Mouse (Mus musculus): ENCODE measurements around the gene Armh1. TPM values are rescaled to one million over a fixed set of nuclear protein-coding genes. Genes with fewer than 3 reads are reported as not detected.

Armh1 gene
- total and polyA plus RNA-seq, 2 experiments, result not detected

- Histone ChIP-seq H3K27me3 (ENCODE audit: control insufficient read depth, insufficient read depth, low read length) (no peaks in the 10 kb centered on the region), H3K4me3 (ENCODE audit: insufficient read depth, low read depth, low read length) (no peak overlapping the region), H3K79me2 (ENCODE audit: control insufficient read depth, insufficient read depth, low read length) (peaks cover 6% of the 10 kb centered on the region; the same call in 1 of the 2 replicates), H3K4me1 (ENCODE audit: control insufficient read depth, insufficient read depth, low read length) (peaks cover 17% of the 10 kb centered on the region), H3K27ac (replicated peaks; ENCODE audit: insufficient read depth, low read depth, low read length) (no peak overlapping the region), H3K9ac (ENCODE audit: low read depth, low read length) (no peak overlapping the region), H3K36me3 (ENCODE audit: control insufficient read depth, insufficient read depth, low read length) (no peaks in the 10 kb centered on the region)
- peak; percentile 74 for DNase-seq (ENCODE audit: extremely low read depth, low read depth, low spot score)
- 23% methylated on average over 12 of the region's 12 CpGs for WGBS
- TF ChIP-seq CTCF (IDR thresholded peaks at IDR 0.05; ENCODE audit: low read depth, low read length), result no peak
- TF ChIP-seq POLR2A (IDR thresholded peaks at IDR 0.05; ENCODE audit: extremely low read depth, insufficient read depth, low read length), result no peak
Measured at GRCm38 (mm10) chr4:117253218-117254016, 1.5 kb upstream of the Armh1 start.

GRCm38 (mm10) chr4:117252755-117253154 is 830 bp upstream of the Armh1 start:
- no peak for TF ChIP-seq POLR2A (IDR thresholded peaks at IDR 0.05; ENCODE audit: extremely low read depth, insufficient read depth, low read length)
- no peak for TF ChIP-seq CTCF (IDR thresholded peaks at IDR 0.05; ENCODE audit: low read depth, low read length)
- Histone ChIP-seq H3K27ac (replicated peaks; ENCODE audit: insufficient read depth, low read depth, low read length) (peak overlapping the region; percentile 23), H3K4me1 (ENCODE audit: control insufficient read depth, insufficient read depth, low read length) (peaks cover 17% of the 10 kb centered on the region), H3K9ac (ENCODE audit: low read depth, low read length) (no peak overlapping the region), H3K4me3 (ENCODE audit: insufficient read depth, low read depth, low read length) (no peak overlapping the region), H3K79me2 (ENCODE audit: control insufficient read depth, insufficient read depth, low read length) (peaks cover 6% of the 10 kb centered on the region; the same call in 1 of the 2 replicates), H3K27me3 (ENCODE audit: control insufficient read depth, insufficient read depth, low read length) (no peaks in the 10 kb centered on the region), H3K36me3 (ENCODE audit: control insufficient read depth, insufficient read depth, low read length) (no peaks in the 10 kb centered on the region)
- no peak for DNase-seq (ENCODE audit: extremely low read depth, low read depth, low spot score)
- WGBS, result 47% methylated on average over 5 of the region's 5 CpGs

GRCm38 (mm10) chr4:117252351-117252750 is 426 bp upstream of the Armh1 start:
- Histone ChIP-seq H3K36me3 (ENCODE audit: control insufficient read depth, insufficient read depth, low read length) (no peaks in the 10 kb centered on the region), H3K79me2 (ENCODE audit: control insufficient read depth, insufficient read depth, low read length) (peaks cover 6% of the 10 kb centered on the region; the same call in 1 of the 2 replicates), H3K27ac (replicated peaks; ENCODE audit: insufficient read depth, low read depth, low read length) (peak overlapping the region; percentile 89), H3K9ac (ENCODE audit: low read depth, low read length) (peak overlapping the region; percentile 39), H3K4me1 (ENCODE audit: control insufficient read depth, insufficient read depth, low read length) (peaks cover 17% of the 10 kb centered on the region), H3K4me3 (ENCODE audit: insufficient read depth, low read depth, low read length) (peak overlapping the region; percentile 66; the same call in 1 of the 2 replicates), H3K27me3 (ENCODE audit: control insufficient read depth, insufficient read depth, low read length) (no peaks in the 10 kb centered on the region)
- no peak for TF ChIP-seq CTCF (IDR thresholded peaks at IDR 0.05; ENCODE audit: low read depth, low read length)
- TF ChIP-seq POLR2A (IDR thresholded peaks at IDR 0.05; ENCODE audit: extremely low read depth, insufficient read depth, low read length), result no peak
- DNase-seq (ENCODE audit: extremely low read depth, low read depth, low spot score), result peak; percentile 99
- WGBS, result 8% methylated on average over 5 of the region's 5 CpGs

GRCm38 (mm10) chr4:117250982-117251381 is 943 bp downstream of the Armh1 start:
- H3K4me3 ChIP-seq (ENCODE audit: insufficient read depth, low read depth, low read length), result no peak overlapping the region
- no peak overlapping the region for H3K27ac ChIP-seq (replicated peaks; ENCODE audit: insufficient read depth, low read depth, low read length)
- no peaks in the 10 kb centered on the region for H3K27me3 ChIP-seq (ENCODE audit: control insufficient read depth, insufficient read depth, low read length)
- peaks cover 6% of the 10 kb centered on the region; the same call in 1 of the 2 replicates for H3K79me2 ChIP-seq (ENCODE audit: control insufficient read depth, insufficient read depth, low read length)
- WGBS, result 76% methylated on average over 1 of the region's 1 CpGs
- DNase-seq (ENCODE audit: extremely low read depth, low read depth, low spot score), result no peak
- H3K9ac ChIP-seq (ENCODE audit: low read depth, low read length), result no peak overlapping the region
- no peaks in the 10 kb centered on the region for H3K36me3 ChIP-seq (ENCODE audit: control insufficient read depth, insufficient read depth, low read length)
- peaks cover 20% of the 10 kb centered on the region for H3K4me1 ChIP-seq (ENCODE audit: control insufficient read depth, insufficient read depth, low read length)
- TF ChIP-seq POLR2A (IDR thresholded peaks at IDR 0.05; ENCODE audit: extremely low read depth, insufficient read depth, low read length) (no peak), CTCF (IDR thresholded peaks at IDR 0.05; ENCODE audit: low read depth, low read length) (no peak)

GRCm38 (mm10) chr4:117240867-117241266 is 11.1 kb downstream of the Armh1 start:
- 32% methylated on average over 6 of the region's 6 CpGs for WGBS
- Histone ChIP-seq H3K4me3 (ENCODE audit: insufficient read depth, low read depth, low read length) (no peak overlapping the region), H3K79me2 (ENCODE audit: control insufficient read depth, insufficient read depth, low read length) (no peaks in the 10 kb centered on the region), H3K9ac (ENCODE audit: low read depth, low read length) (no peak overlapping the region), H3K4me1 (ENCODE audit: control insufficient read depth, insufficient read depth, low read length) (no peaks in the 10 kb centered on the region; the same call in 1 of the 2 replicates), H3K27ac (replicated peaks; ENCODE audit: insufficient read depth, low read depth, low read length) (no peak overlapping the region), H3K36me3 (ENCODE audit: control insufficient read depth, insufficient read depth, low read length) (no peaks in the 10 kb centered on the region), H3K27me3 (ENCODE audit: control insufficient read depth, insufficient read depth, low read length) (no peaks in the 10 kb centered on the region)
- TF ChIP-seq CTCF (IDR thresholded peaks at IDR 0.05; ENCODE audit: low read depth, low read length) (no peak), POLR2A (IDR thresholded peaks at IDR 0.05; ENCODE audit: extremely low read depth, insufficient read depth, low read length) (no peak)
- DNase-seq (ENCODE audit: extremely low read depth, low read depth, low spot score), result peak; percentile 80

- Histone ChIP-seq H3K36me3 (ENCODE audit: control insufficient read depth, insufficient read depth, low read length) (no peaks in the 10 kb centered on the region), H3K4me1 (ENCODE audit: control insufficient read depth, insufficient read depth, low read length) (no peaks in the 10 kb centered on the region; the same call in 1 of the 2 replicates), H3K27ac (replicated peaks; ENCODE audit: insufficient read depth, low read depth, low read length) (no peak overlapping the region), H3K9ac (ENCODE audit: low read depth, low read length) (no peak overlapping the region), H3K27me3 (ENCODE audit: control insufficient read depth, insufficient read depth, low read length) (no peaks in the 10 kb centered on the region), H3K79me2 (ENCODE audit: control insufficient read depth, insufficient read depth, low read length) (no peaks in the 10 kb centered on the region), H3K4me3 (ENCODE audit: insufficient read depth, low read depth, low read length) (no peak overlapping the region)
- 60% methylated on average over 2 of the region's 2 CpGs for WGBS
- TF ChIP-seq CTCF (IDR thresholded peaks at IDR 0.05; ENCODE audit: low read depth, low read length) (no peak), POLR2A (IDR thresholded peaks at IDR 0.05; ENCODE audit: extremely low read depth, insufficient read depth, low read length) (no peak)
- no peak for DNase-seq (ENCODE audit: extremely low read depth, low read depth, low spot score)
Measured at GRCm38 (mm10) chr4:117239153-117239552, 12.8 kb downstream of the Armh1 start.
